Mouse (Mus musculus) stomach, embryonic 16.5 days (tissue): Measurements from ENCODE around the gene 1700008O03Rik. TPM values are rescaled to one million over a fixed set of nuclear protein-coding genes. Genes with fewer than 3 reads are reported as not detected.

Experiments
- polyA plus RNA-seq: library from polyadenylated mRNA; unstranded; fragments of >200 nt; fragmentation: Nextera tagmentation; extraction: Ambion mirVana; gene quantifications from 2 replicates; pipeline ENCODE4 v1.2.1, GENCODE M21; 2015

The 1700008O03Rik gene
- polyA plus RNA-seq, 1 experiment from 2014 or later, result 0.84 TPM

Other genes with a start within 250 kb of the 1700008O03Rik start
- 0.25 TPM in 1 of 2 replicates, not detected in the other for gene Klk1b16, start 249.1 kb downstream of the 1700008O03Rik start, polyA plus RNA-seq
- 0.41 TPM in 1 of 2 replicates, not detected in the other for gene Klk1b24, start 197.6 kb downstream of the 1700008O03Rik start, polyA plus RNA-seq
- gene Klk1b3, start 187.6 kb downstream of the 1700008O03Rik start, polyA plus RNA-seq, result 0.61 TPM in 2 replicates
- 0.72 and 0.90 TPM in 2 replicates for gene Klk1b4, start 178.4 kb downstream of the 1700008O03Rik start, polyA plus RNA-seq
- gene Klk1b5, start 169.9 kb downstream of the 1700008O03Rik start, polyA plus RNA-seq, result 0.22 and 0.25 TPM in 2 replicates
- 30.6 and 59.7 TPM in 2 replicates for gene Klk1, start 160.5 kb downstream of the 1700008O03Rik start, polyA plus RNA-seq
- gene Gm36864, start 149.6 kb downstream of the 1700008O03Rik start, polyA plus RNA-seq, result 0.13 TPM in 1 of 2 replicates, not detected in the other
- gene 1700028J19Rik, start 139.1 kb downstream of the 1700008O03Rik start, polyA plus RNA-seq, result 1.4 and 1.6 TPM in 2 replicates
- gene 2410002F23Rik, start 139.1 kb downstream of the 1700008O03Rik start, polyA plus RNA-seq, result 131 and 139 TPM in 2 replicates
- gene Acp4, start 128.4 kb downstream of the 1700008O03Rik start, polyA plus RNA-seq, result 0.27 TPM in 1 of 2 replicates, not detected in the other
- not detected in 2 replicates for gene Gm15517, start 124.4 kb downstream of the 1700008O03Rik start, polyA plus RNA-seq
- 6.1 and 7.4 TPM in 2 replicates for gene Clec11a, start 78.9 kb downstream of the 1700008O03Rik start, polyA plus RNA-seq
- gene Shank1, start 75.6 kb downstream of the 1700008O03Rik start, polyA plus RNA-seq, result 1.7 TPM in 2 replicates
- gene Syt3, start 1.7 kb downstream of the 1700008O03Rik start, polyA plus RNA-seq, result 1.3 and 1.5 TPM in 2 replicates
- 0.31 and 0.52 TPM in 2 replicates for gene Lrrc4b, start 43.2 kb upstream of the 1700008O03Rik start, polyA plus RNA-seq
- 0.72 and 0.87 TPM in 2 replicates for gene Aspdh, start 79.6 kb upstream of the 1700008O03Rik start, polyA plus RNA-seq
- 88.0 and 102 TPM in 2 replicates for gene Josd2, start 82.2 kb upstream of the 1700008O03Rik start, polyA plus RNA-seq
- gene Emc10, start 110.7 kb upstream of the 1700008O03Rik start, polyA plus RNA-seq, result 69.9 and 80.7 TPM in 2 replicates
- gene Fam71e1, start 110.8 kb upstream of the 1700008O03Rik start, polyA plus RNA-seq, result 7.0 and 8.2 TPM in 2 replicates
- gene Mybpc2, start 138.8 kb upstream of the 1700008O03Rik start, polyA plus RNA-seq, result 0.41 and 1.8 TPM in 2 replicates
- 0.52 and 0.76 TPM in 2 replicates for gene Spib, start 146.3 kb upstream of the 1700008O03Rik start, polyA plus RNA-seq
- gene Pold1, start 163.0 kb upstream of the 1700008O03Rik start, polyA plus RNA-seq, result 70.3 and 72.8 TPM in 2 replicates
- 62.0 and 68.6 TPM in 2 replicates for gene Nr1h2, start 168.1 kb upstream of the 1700008O03Rik start, polyA plus RNA-seq
- 3.7 and 5.4 TPM in 2 replicates for gene Napsa, start 186.6 kb upstream of the 1700008O03Rik start, polyA plus RNA-seq
- gene Kcnc3, start 204.8 kb upstream of the 1700008O03Rik start, polyA plus RNA-seq, result 0.16 and 0.26 TPM in 2 replicates